ENCODE assay signal across 8 mouse cellular contexts in genomic region chr19:58859357-58859756, GRCm38 (mm10).
A peak's percentile ranks its signal among the peaks of the same experiment; 100 is the strongest.
DNase-seq lines count a peak whose midpoint lies in the region; ATAC-seq and TF ChIP-seq lines count a peak whose summit lies in the region.

No protein-coding gene starts in this region.

- ATAC-seq in lung, embryonic 14.5 days (ENCODE audit: insufficient read depth): no peak
- no peak for ATAC-seq in intestine, embryonic 14.5 days (replicated peaks; ENCODE audit: low FRiP score, low TSS enrichment, low read depth)

- H3K27ac ChIP-seq in lung, embryonic 14.5 days (ENCODE audit: low read depth): no peak overlapping the region
- H3K27ac ChIP-seq in intestine, embryonic 14.5 days (ENCODE audit: low read depth): no peak overlapping the region
- no peak overlapping the region; the same call in 1 of the 2 replicates for H3K27ac ChIP-seq in small intestine, adult 2 months (ENCODE audit: insufficient read depth, low read depth, low read length)

- no peaks in the 10 kb centered on the region for H3K9me3 ChIP-seq in lung, embryonic 14.5 days (ENCODE audit: low read depth, low read length)
- H3K9me3 ChIP-seq in intestine, embryonic 14.5 days (ENCODE audit: control insufficient read depth, low read length): no peaks in the 10 kb centered on the region

- no peaks in the 10 kb centered on the region for H3K36me3 ChIP-seq in lung, embryonic 14.5 days (ENCODE audit: insufficient read depth)
- no peaks in the 10 kb centered on the region for H3K36me3 ChIP-seq in intestine, embryonic 14.5 days (ENCODE audit: control insufficient read depth, insufficient read depth, low read length)
- no peaks in the 10 kb centered on the region for H3K36me3 ChIP-seq in small intestine, adult 2 months (ENCODE audit: control insufficient read depth, insufficient read depth, low read length)

- DNase-seq in cerebellum, adult 11-12 months: peak; percentile 29
- no peak for DNase-seq in cerebellum, adult 11 months
- DNase-seq in lung, embryonic 14.5 days: no peak
- DNase-seq in lung, postnatal 10 days: no peak
- DNase-seq in intestine, embryonic 14.5 days (ENCODE audit: low spot score): no peak
- no peak for DNase-seq in adipocyte (ENCODE audit: low spot score)
- DNase-seq in gastrocnemius, adult 8-10 months (ENCODE audit: low spot score in 2 of 2): no peak

- H3K4me2 ChIP-seq in lung, embryonic 14.5 days: peak overlapping the region; percentile 98
- H3K4me2 ChIP-seq in intestine, embryonic 14.5 days (ENCODE audit: low read length): peak overlapping the region; percentile 72

- peaks cover 11% of the 10 kb centered on the region for H3K4me1 ChIP-seq in lung, embryonic 14.5 days (ENCODE audit: insufficient read depth)
- peaks cover 12% of the 10 kb centered on the region for H3K4me1 ChIP-seq in intestine, embryonic 14.5 days (replicated peaks; ENCODE audit: control insufficient read depth, insufficient read depth, low read length)
- H3K4me1 ChIP-seq in small intestine, adult 2 months (ENCODE audit: control insufficient read depth, insufficient read depth, insufficient read length, low read length): peaks cover 21% of the 10 kb centered on the region

- TF ChIP-seq CTCF in lung, embryonic 14.5 days (IDR thresholded peaks at IDR 0.05; ENCODE audit: low read depth): no peak
- TF ChIP-seq CTCF in small intestine, adult 2 months (IDR thresholded peaks at IDR 0.05; ENCODE audit: extremely low read depth, insufficient read length, insufficient replicate concordance, low read depth, low read length): no peak

- 13% methylated on average over 6 of the region's 6 CpGs for WGBS in lung, embryonic 14.5 days
- WGBS in intestine, embryonic 14.5 days: 15% methylated on average over 6 of the region's 6 CpGs
- WGBS in small intestine, adult 2 months: 34% methylated on average over 6 of the region's 6 CpGs

- H3K9ac ChIP-seq in lung, embryonic 14.5 days: no peak overlapping the region
- 0 out of 2 replicates have a peak overlapping the region, but pooled peaks have one; percentile 10 for H3K9ac ChIP-seq in intestine, embryonic 14.5 days (ENCODE audit: low read length)

- no peak for TF ChIP-seq POLR2A in small intestine, adult 2 months (IDR thresholded peaks at IDR 0.05; ENCODE audit: low read depth, low read length)

- peak overlapping the region; percentile 61; the same call in 1 of the 2 replicates for H3K4me3 ChIP-seq in lung, embryonic 14.5 days (ENCODE audit: low read depth, low read length)
- peak overlapping the region; percentile 40 for H3K4me3 ChIP-seq in intestine, embryonic 14.5 days (ENCODE audit: low read depth, low read length)
- peak overlapping the region; percentile 66 for H3K4me3 ChIP-seq in small intestine, adult 2 months (ENCODE audit: low read depth, low read length)

- peaks cover 9% of the 10 kb centered on the region; the same call in 1 of the 2 replicates for H3K27me3 ChIP-seq in lung, embryonic 14.5 days (ENCODE audit: insufficient read depth, low read length)
- no peaks in the 10 kb centered on the region for H3K27me3 ChIP-seq in intestine, embryonic 14.5 days (replicated peaks; ENCODE audit: control insufficient read depth, insufficient read depth, low read length)
- H3K27me3 ChIP-seq in small intestine, adult 2 months (ENCODE audit: control insufficient read depth, insufficient read depth, low read length): peaks cover 15% of the 10 kb centered on the region
